Mouse (Mus musculus): ENCODE data around the gene Trim80.

GRCm38 (mm10) chr11:115423091-115423490, 17.3 kb upstream of the Trim80 start:
- TF ChIP-seq TAL1 (IDR thresholded peaks at IDR 0.05; ENCODE audit: low read length) (no peak), EP300 (IDR thresholded peaks at IDR 0.05; ENCODE audit: low read depth in 1 of 2, low read length in 2 of 2) (no peak), MYC (IDR thresholded peaks at IDR 0.05; ENCODE audit: low read depth, low read length) (no peak), SIN3A (IDR thresholded peaks at IDR 0.05; ENCODE audit: low read length) (no peak), POLR2A (IDR thresholded peaks at IDR 0.05; ENCODE audit: control insufficient read depth in 1 of 2, insufficient read depth in 1 of 2, low read depth in 1 of 2, low read length in 2 of 2, poor library complexity in 1 of 2) (no peak), E2F4 (IDR thresholded peaks at IDR 0.05; ENCODE audit: borderline replicate concordance, low read depth, low read length) (no peak), ZC3H11A (IDR thresholded peaks at IDR 0.05; ENCODE audit: low read depth, low read length) (no peak), ELF1 (IDR thresholded peaks at IDR 0.05; ENCODE audit: low read depth, low read length) (no peak), ZNF384 (IDR thresholded peaks at IDR 0.05; ENCODE audit: low read depth, low read length) (no peak)
